Mouse (Mus musculus) urinary bladder, postnatal 0 days (tissue): ENCODE results near the gene Cox16. TPM values are rescaled to one million over a fixed set of nuclear protein-coding genes. Genes with fewer than 3 reads are reported as not detected.

Source experiments
- polyA plus RNA-seq: library from polyadenylated mRNA; unstranded; fragments of >200 nt; fragmentation: Nextera tagmentation; extraction: Ambion mirVana; gene quantifications from 2 replicates; pipeline ENCODE4 v1.2.1, GENCODE M21; 2015

The Cox16 gene
- 133 and 141 TPM in 2 replicates for polyA plus RNA-seq

GRCm38 (mm10) chr12:81484727-81485191, at the start of gene Cox16:
Cox16 (minus strand) TSS chr12:81485127.

DNA sequence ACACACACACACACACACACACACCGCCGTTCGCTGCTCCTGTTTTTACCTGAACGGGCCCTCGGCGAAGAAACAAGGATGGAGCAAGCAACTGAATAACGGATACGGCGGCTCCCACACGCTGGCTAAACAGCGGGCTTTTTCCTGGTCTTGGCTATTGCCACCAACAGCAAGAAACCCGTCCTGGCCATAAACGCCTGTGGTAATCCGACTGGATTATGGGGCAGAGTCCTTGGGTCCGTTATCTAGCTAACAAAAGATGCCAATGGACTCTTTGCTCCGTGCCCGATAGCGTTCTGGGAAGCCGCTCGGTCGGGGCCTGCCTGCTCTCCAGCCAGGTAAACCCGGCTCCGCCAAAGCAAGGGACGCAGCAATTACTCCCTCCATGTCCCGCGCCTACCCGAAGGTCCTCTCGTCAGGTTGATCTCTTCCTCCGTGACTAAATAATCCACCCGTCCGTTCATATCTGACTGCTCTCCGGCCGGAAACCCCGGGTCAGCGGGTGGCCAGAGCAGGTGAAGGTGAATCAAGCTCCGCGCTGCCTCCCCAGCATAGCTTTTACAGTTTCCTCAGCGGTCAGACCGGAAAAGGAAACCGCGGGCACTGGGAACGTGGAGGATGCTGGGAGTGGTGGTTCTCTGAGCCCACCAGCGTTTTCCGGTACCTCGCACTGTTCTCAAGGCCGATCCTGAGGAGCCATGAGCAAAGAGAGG, 47.5 kb upstream of the Cox16 start, which contains the start of the genes Gm20498 and Synj2bp:
TSS of gene Gm20498 (minus strand) at position 590 of the 713 bp plus-strand sequence.
TSS of gene Synj2bp (minus strand) at position 596 of the 713 bp plus-strand sequence.

GRCm38 (mm10) chr12:81421846-81422245, 63.1 kb downstream of the Cox16 start, which contains the start of gene Adam4:
Adam4 (minus strand) TSS chr12:81421946.

GRCm38 (mm10) chr12:81379364-81379763, 105.6 kb downstream of the Cox16 start, which contains the start of gene Gm4787:
Gm4787 (minus strand) TSS chr12:81379464.

DNA sequence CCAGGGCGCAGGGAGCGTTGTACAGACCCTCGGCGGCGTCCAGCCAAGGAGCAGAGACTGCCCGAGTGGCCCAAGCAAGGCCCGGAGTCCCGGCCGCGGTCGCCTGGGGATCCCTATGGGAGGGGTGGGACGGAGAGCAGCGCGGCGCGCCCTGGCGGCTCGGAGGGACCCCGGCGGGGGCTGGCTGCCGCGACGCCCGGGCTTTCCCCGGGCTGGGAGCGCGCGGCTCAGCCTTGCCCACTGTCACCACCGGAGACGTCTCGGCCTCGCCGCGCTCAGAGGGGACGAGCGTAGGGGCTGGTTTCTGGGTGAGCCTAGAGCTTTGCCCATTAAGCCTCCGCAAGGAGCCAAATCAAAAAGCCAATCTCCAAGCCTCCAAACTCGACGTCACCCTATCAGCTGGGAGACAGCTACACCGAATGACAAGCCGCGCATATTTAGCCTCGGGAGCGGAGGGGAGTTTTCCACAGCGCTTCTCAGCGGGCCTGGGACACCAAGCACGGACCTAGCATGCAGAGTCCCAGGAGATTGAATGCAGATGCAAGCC, 152.0 kb downstream of the Cox16 start, which contains the start of gene Slc8a3:
TSS of gene Slc8a3 (minus strand) at position 306 of the 547 bp plus-strand sequence.

Other genes with a start within 250 kb of the Cox16 start
- gene Slc8a3, start 151.9 kb downstream of the Cox16 start, polyA plus RNA-seq = 0.13 and 0.14 TPM in 2 replicates
- 0.14 and 0.16 TPM in 2 replicates for gene Gm4787, start 105.7 kb downstream of the Cox16 start, polyA plus RNA-seq
- gene Adam4, start 63.2 kb downstream of the Cox16 start, polyA plus RNA-seq = 0.14 and 0.27 TPM in 2 replicates
- 14.7 and 21.3 TPM in 2 replicates for gene Gm20498, start 47.8 kb upstream of the Cox16 start, polyA plus RNA-seq
- 25.7 and 29.2 TPM in 2 replicates for gene Synj2bp, start 47.8 kb upstream of the Cox16 start, polyA plus RNA-seq
- gene Adam21, start 83.3 kb upstream of the Cox16 start, polyA plus RNA-seq = 0.05 and 0.07 TPM in 2 replicates
- gene Med6, start 109.9 kb upstream of the Cox16 start, polyA plus RNA-seq = 35.2 and 39.1 TPM in 2 replicates
- 6.1 and 6.8 TPM in 2 replicates for gene Ttc9, start 146.1 kb upstream of the Cox16 start, polyA plus RNA-seq